Mouse (Mus musculus) forebrain, postnatal 0 days (tissue): Measurements from ENCODE around the gene Btf3. TPM values are rescaled to one million over a fixed set of nuclear protein-coding genes. Genes with fewer than 3 reads are reported as not detected.
A peak's percentile ranks its signal among the peaks of the same experiment; 100 is the strongest.

Experiments used
- ATAC-seq: fragments of 200-750 bp; cut with Nextera tagmentation; 2 replicates; pipeline ENCODE4 v1.8.0; 2017; ENCODE audit warnings: mild to moderate bottlenecking, moderate library complexity
- DNase-seq: peaks from one replicate; pipeline ENCODE4 v3.0.0-alpha.2; 2015
- H3K27ac ChIP-seq: fragments of 300-500 bp; sonication (generic); 2 replicates; pipeline ENCODE4 v1.5.1; 2014; ENCODE audit warnings: low read depth, mild to moderate bottlenecking, antibody characterized with exemption, low read length, moderate library complexity, mixed read lengths
- H3K27me3 ChIP-seq: fragments of 300-500 bp; sonication (generic); 2 replicates; pipeline ENCODE4 v1.6.1; 2014; ENCODE audit warnings: mild to moderate bottlenecking, low read length, mixed read lengths; ENCODE audit not compliant: insufficient read depth
- H3K36me3 ChIP-seq: fragments of 300-500 bp; sonication (generic); 2 replicates; pipeline ENCODE4 v1.6.1; 2014; ENCODE audit warnings: mild to moderate bottlenecking, moderate library complexity; ENCODE audit not compliant: insufficient read depth
- H3K4me1 ChIP-seq: fragments of 300-500 bp; sonication (generic); 2 replicates; pipeline ENCODE4 v1.6.1; 2014; ENCODE audit warnings: antibody characterized with exemption; ENCODE audit not compliant: insufficient read depth
- H3K4me2 ChIP-seq: fragments of 300-500 bp; sonication (generic); 2 replicates; pipeline ENCODE4 v1.6.1; 2014; ENCODE audit warnings: low read depth, mild to moderate bottlenecking, moderate library complexity
- H3K4me3 ChIP-seq: fragments of 300-500 bp; sonication (generic); 2 replicates; pipeline ENCODE4 v1.5.1; 2014; ENCODE audit warnings: low read depth, low read length, mixed read lengths
- H3K9ac ChIP-seq: fragments of 300-500 bp; sonication (generic); 2 replicates; pipeline ENCODE4 v1.6.1; 2014; ENCODE audit warnings: mild to moderate bottlenecking
- H3K9me3 ChIP-seq: fragments of 300-500 bp; sonication (generic); 2 replicates; pipeline ENCODE4 v1.6.1; 2016; ENCODE audit warnings: low read length
- CTCF ChIP-seq: sonication (generic); IDR thresholded peaks from 2 replicates; pipeline ENCODE4 v1.5.1; 2016; ENCODE audit warnings: antibody characterized with exemption, control low read depth, low read depth
- WGBS: fragments of 180-500 bp; shearing (Covaris S2); extraction: QIAGEN DNeasy Blood & Tissue Kit; methylation state at CpG from one replicate; pipeline ENCODE4 v1.1.7; 2014; 5-methylcytosine and 5-hydroxymethylcytosine counted together
- polyA plus RNA-seq: library from polyadenylated mRNA; unstranded; fragments of >200 nt; fragmentation: Nextera tagmentation; extraction: Ambion mirVana; gene quantifications from 2 replicates; pipeline ENCODE4 v1.2.1, GENCODE M21; 2015
- total RNA-seq: library from RNA; depleted of rRNA; stranded (reverse); fragments of >200 nt; gene quantifications from 2 replicates; pipeline ENCODE4 v1.2.3, GENCODE M21; 2014

Btf3 gene
- total and polyA plus RNA-seq, 2 experiments from 2014 or later: 435 to 562 TPM

DNA sequence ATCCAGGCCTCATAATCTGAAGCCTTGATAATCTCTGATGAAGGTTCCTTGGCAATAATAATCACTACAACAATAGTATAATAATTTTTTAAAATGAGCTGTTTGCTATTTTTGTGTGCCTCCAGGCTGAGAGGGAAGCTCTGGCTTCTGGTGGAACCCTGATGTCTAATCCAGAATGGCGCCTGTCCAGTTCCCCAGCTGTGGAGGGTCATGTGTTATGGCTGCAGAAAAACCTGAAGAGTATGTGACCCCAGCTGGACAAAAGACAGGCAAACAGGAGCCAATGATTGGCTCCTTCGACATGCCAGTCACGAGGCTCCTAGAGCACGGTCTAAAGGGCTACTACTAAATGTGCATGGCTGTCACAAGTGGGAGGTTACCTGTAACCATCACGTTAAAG is 23.7 kb upstream of the Btf3 start:
- Histone ChIP-seq H3K4me3 (no peak overlapping the region), H3K9ac (no peak overlapping the region), H3K27me3 (peaks cover 5% of the 10 kb centered on the region; the same call in 1 of the 2 replicates), H3K4me2 (no peak overlapping the region), H3K4me1 (no peaks in the 10 kb centered on the region), H3K27ac (no peak overlapping the region), H3K36me3 (no peaks in the 10 kb centered on the region), H3K9me3 (no peaks in the 10 kb centered on the region)
- TF ChIP-seq CTCF: no peak
- WGBS: 84% methylated on average over 5 of the region's 5 CpGs
- ATAC-seq: no peak
- no peak for DNase-seq

DNA sequence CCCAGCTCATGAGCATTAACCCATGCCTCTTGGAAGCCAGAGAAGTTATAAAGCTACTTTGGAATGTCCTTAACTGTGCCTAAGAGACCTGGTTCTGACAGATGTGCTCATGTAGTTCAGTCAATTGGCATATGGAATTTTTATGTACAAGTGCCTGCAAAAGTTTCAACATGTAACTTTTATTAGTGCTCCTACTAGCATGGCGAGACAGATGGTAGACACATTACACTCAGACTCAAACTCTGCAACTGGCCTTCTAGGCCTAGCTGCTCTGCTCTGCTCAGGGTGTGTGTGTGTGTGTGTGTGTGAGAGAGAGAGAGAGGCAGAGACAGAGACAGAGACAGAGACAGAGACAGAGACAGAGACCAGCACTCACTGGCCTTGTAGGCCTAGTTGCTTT is 19.4 kb upstream of the Btf3 start:
- Histone ChIP-seq H3K9me3 (no peaks in the 10 kb centered on the region), H3K27me3 (no peaks in the 10 kb centered on the region), H3K4me2 (no peak overlapping the region), H3K4me1 (no peaks in the 10 kb centered on the region), H3K4me3 (no peak overlapping the region), H3K27ac (no peak overlapping the region), H3K9ac (no peak overlapping the region), H3K36me3 (no peaks in the 10 kb centered on the region)
- WGBS: 88% methylated on average over 1 of the region's 1 CpGs
- no peak for TF ChIP-seq CTCF
- DNase-seq: no peak
- ATAC-seq: no peak

DNA sequence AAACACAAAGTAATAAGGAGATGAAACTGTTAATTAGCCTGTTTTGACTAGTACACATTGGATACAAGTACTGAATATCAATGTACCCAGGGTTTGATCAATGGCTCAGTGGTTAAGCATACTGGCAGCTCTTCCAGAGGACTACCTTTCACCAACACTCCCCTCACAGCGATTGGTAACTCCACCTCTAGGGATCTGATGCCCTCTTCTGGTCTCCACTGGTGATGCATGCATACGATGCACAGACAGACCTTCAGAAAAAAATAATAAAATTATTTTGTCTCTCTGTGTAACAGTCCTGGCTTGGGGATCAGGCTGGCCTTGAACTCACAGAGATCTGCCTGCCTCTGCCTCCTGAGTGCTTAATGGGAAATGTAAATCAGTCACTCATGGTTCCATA is 15.3 kb upstream of the Btf3 start:
- TF ChIP-seq CTCF: peak; percentile 30; the same call in 1 of the 2 replicates
- Histone ChIP-seq H3K9me3 (no peaks in the 10 kb centered on the region), H3K4me1 (no peaks in the 10 kb centered on the region), H3K27ac (no peak overlapping the region), H3K27me3 (no peaks in the 10 kb centered on the region), H3K4me2 (no peak overlapping the region), H3K9ac (no peak overlapping the region), H3K4me3 (no peak overlapping the region), H3K36me3 (no peaks in the 10 kb centered on the region)
- WGBS: 40% methylated on average over 2 of the region's 2 CpGs
- ATAC-seq (no peak), DNase-seq (no peak)

DNA sequence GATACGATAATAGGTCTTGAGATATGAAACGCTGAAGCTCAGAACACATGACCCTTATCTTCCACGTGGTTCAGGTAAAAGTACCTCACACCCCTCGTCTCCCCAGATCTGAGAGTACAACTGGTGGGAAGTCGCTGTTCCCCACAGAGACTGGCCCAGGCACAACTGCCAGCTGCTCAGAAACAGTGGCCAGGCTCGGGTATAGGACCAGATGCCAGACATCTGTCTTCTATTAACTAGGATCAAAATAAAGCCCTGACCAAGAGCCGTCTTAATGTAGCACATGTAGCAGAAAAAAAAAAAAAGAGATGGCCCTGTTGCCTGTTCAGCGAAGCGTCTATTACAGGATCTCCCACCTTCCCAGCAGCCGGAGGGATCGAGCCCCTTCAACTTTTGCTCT is 8.2 kb upstream of the Btf3 start:
- no peak for TF ChIP-seq CTCF
- DNase-seq (no peak), ATAC-seq (no peak)
- Histone ChIP-seq H3K4me2 (no peak overlapping the region), H3K4me1 (no peaks in the 10 kb centered on the region), H3K36me3 (no peaks in the 10 kb centered on the region), H3K4me3 (no peak overlapping the region), H3K9me3 (no peaks in the 10 kb centered on the region), H3K27me3 (no peaks in the 10 kb centered on the region), H3K27ac (no peak overlapping the region), H3K9ac (no peak overlapping the region)
- WGBS: 89% methylated on average over 11 of the region's 11 CpGs

DNA sequence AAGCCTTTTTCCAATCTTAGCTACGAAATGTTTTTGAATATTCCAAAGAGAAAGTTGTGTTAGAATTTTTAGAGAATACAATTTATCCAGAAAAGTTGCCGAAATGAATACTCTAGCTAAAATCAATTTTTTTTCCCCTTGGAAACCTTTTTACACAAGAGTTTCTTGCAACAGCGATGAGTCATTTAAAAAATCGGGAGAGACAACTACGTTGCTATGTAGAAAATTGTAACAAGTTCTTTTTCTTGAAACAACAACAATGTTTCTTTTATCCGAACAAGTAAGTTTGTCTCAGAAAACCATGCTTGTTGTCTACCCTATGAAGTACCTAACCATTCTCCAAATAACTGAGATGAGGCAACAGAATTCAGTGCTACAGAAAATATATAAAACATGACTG is 1.1 kb upstream of the Btf3 start:
- Histone ChIP-seq H3K27ac (no peak overlapping the region), H3K9ac (no peak overlapping the region), H3K27me3 (no peaks in the 10 kb centered on the region), H3K4me1 (peaks cover 6% of the 10 kb centered on the region; the same call in 1 of the 2 replicates), H3K4me2 (peak overlapping the region; percentile 67; the same call in 1 of the 2 replicates), H3K36me3 (peaks cover 9% of the 10 kb centered on the region; the same call in 1 of the 2 replicates), H3K9me3 (no peaks in the 10 kb centered on the region), H3K4me3 (no peak overlapping the region)
- 87% methylated on average over 6 of the region's 6 CpGs for WGBS
- no peak for TF ChIP-seq CTCF
- DNase-seq: no peak
- no peak for ATAC-seq

DNA sequence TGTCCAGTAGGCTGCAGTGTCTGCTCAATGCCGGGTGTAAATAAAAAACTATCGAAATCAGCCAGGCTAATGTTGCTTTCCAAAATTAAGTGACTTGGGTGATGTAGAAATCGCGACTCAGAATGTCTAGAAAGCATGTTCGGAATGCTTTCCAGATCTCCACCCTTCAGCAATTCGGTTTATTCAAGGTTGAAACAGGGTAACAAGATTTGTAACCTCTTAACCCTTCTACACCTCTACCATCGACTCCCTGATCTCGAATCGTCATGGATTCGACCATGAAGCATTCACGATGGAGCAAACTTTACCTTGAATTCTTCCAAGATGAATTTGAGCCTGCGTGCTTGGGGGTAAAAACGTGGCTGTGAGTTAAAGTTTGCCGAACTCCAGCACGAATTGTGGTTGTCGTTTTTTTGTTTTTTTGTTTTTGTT is 456 bp upstream of the Btf3 start:
- Histone ChIP-seq H3K4me3 (peak overlapping the region; percentile 93), H3K36me3 (peaks cover 13% of the 10 kb centered on the region), H3K4me1 (peaks cover 6% of the 10 kb centered on the region; the same call in 1 of the 2 replicates), H3K27ac (peak overlapping the region; percentile 91), H3K9me3 (no peaks in the 10 kb centered on the region), H3K9ac (peak overlapping the region; percentile 84), H3K4me2 (peak overlapping the region; percentile 67), H3K27me3 (no peaks in the 10 kb centered on the region)
- TF ChIP-seq CTCF: no peak
- DNase-seq (no peak), ATAC-seq (peak; percentile 67)
- WGBS: 2% methylated on average over 16 of the region's 16 CpGs

DNA sequence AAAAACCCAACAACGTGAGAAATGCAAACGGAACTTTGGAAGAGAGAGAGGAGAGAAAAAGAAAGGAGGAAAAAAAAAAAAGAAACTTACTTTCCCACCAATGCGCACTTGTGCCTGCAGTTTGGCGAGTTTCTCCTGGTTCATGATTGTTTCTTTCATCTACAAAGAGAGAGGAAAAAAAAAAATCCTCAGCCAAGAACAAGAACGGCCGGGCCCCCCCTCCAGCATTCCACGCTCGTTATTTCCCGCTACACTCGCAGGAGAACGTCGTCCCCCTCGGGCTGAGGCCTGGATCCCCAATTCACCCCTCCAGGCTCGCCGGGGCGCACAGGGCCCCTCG is 696 bp downstream of the Btf3 start:
- Histone ChIP-seq H3K27me3 (no peaks in the 10 kb centered on the region), H3K9ac (peak overlapping the region; percentile 84), H3K4me3 (peak overlapping the region; percentile 93), H3K4me1 (peaks cover 6% of the 10 kb centered on the region; the same call in 1 of the 2 replicates), H3K4me2 (peak overlapping the region; percentile 67), H3K36me3 (peaks cover 25% of the 10 kb centered on the region), H3K9me3 (no peaks in the 10 kb centered on the region), H3K27ac (peak overlapping the region; percentile 91)
- under 1% methylated on average over 16 of the region's 17 CpGs for WGBS
- ATAC-seq (no peak), DNase-seq (no peak)
- no peak for TF ChIP-seq CTCF
